Mouse (Mus musculus) adrenal gland, postnatal 25 days (tissue): Measurements from ENCODE around the gene Arhgef6. TPM values are rescaled to one million over a fixed set of nuclear protein-coding genes. Genes with fewer than 3 reads are reported as not detected.
A peak's percentile ranks its signal among the peaks of the same experiment; 100 is the strongest.

Experiments
- DNase-seq: peaks from one replicate; pipeline ENCODE4 v3.0.0; 2021; ENCODE audit warnings: mixed read lengths
- long read RNA-seq: library from polyadenylated mRNA; stranded (forward); transcript quantifications from one replicate; pipeline ENCODE4 v2.0.0, GENCODE M21; 2021
- total RNA-seq: library from RNA; stranded (reverse); gene quantifications from 2 replicates; pipeline ENCODE4 v1.2.3, GENCODE M21; 2021

Arhgef6 gene
- total RNA-seq: 46.8 and 52.8 TPM in 2 replicates
- long read RNA-seq, partial matches to known transcripts: 0 of 2 reads
- long read RNA-seq, other reads (novel, unspliced or antisense): 2 of 2 reads

GRCm38 (mm10) chrX:57338371-57339211, at the start of gene Arhgef6:
Gene Arhgef6, minus strand, starts transcription at chrX:57338729.
- DNase-seq: no peak

- DNase-seq: peak; percentile 15
These were observed 42.4 kb upstream of the Arhgef6 start for GRCm38 (mm10) chrX:57380915-57381314.

GRCm38 (mm10) chrX:57378579-57378978, 40.0 kb upstream of the Arhgef6 start:
- DNase-seq: no peak

GRCm38 (mm10) chrX:57377096-57377495, 38.6 kb upstream of the Arhgef6 start:
- DNase-seq: no peak

GRCm38 (mm10) chrX:57374029-57374428, 35.5 kb upstream of the Arhgef6 start:
- no peak for DNase-seq

GRCm38 (mm10) chrX:57373543-57373942, 35.0 kb upstream of the Arhgef6 start:
- no peak for DNase-seq

- DNase-seq: no peak
These were observed 34.4 kb upstream of the Arhgef6 start for GRCm38 (mm10) chrX:57372965-57373364.

GRCm38 (mm10) chrX:57364891-57365569, 26.5 kb upstream of the Arhgef6 start:
- no peak for DNase-seq

GRCm38 (mm10) chrX:57359316-57359715, 20.8 kb upstream of the Arhgef6 start:
- DNase-seq: no peak

GRCm38 (mm10) chrX:57339220-57339619, 691 bp upstream of the Arhgef6 start:
- no peak for DNase-seq

GRCm38 (mm10) chrX:57337582-57337981, 947 bp downstream of the Arhgef6 start:
- no peak for DNase-seq

- DNase-seq: no peak
These were observed 1.6 kb downstream of the Arhgef6 start for GRCm38 (mm10) chrX:57336958-57337357.

GRCm38 (mm10) chrX:57335313-57335712, 3.2 kb downstream of the Arhgef6 start:
- no peak for DNase-seq

GRCm38 (mm10) chrX:57327668-57328338, 10.7 kb downstream of the Arhgef6 start:
- DNase-seq: no peak

GRCm38 (mm10) chrX:57326487-57327221, 11.9 kb downstream of the Arhgef6 start:
- peak; percentile 45 for DNase-seq

- peak; percentile 57 for DNase-seq
These were observed 12.6 kb downstream of the Arhgef6 start for GRCm38 (mm10) chrX:57325861-57326461.

GRCm38 (mm10) chrX:57324891-57325290, 13.6 kb downstream of the Arhgef6 start:
- peak; percentile 22 for DNase-seq

- no peak for DNase-seq
These were observed 26.5 kb downstream of the Arhgef6 start for GRCm38 (mm10) chrX:57312066-57312465.

- no peak for DNase-seq
These were observed 28.5 kb downstream of the Arhgef6 start for GRCm38 (mm10) chrX:57309993-57310392.

- no peak for DNase-seq
These were observed 31.8 kb downstream of the Arhgef6 start for GRCm38 (mm10) chrX:57306747-57307146.

- no peak for DNase-seq
These were observed 33.7 kb downstream of the Arhgef6 start for GRCm38 (mm10) chrX:57304784-57305287.
